Mouse (Mus musculus): ENCODE data around the gene Ntpcr. TPM values are rescaled to one million over a fixed set of nuclear protein-coding genes. Genes with fewer than 3 reads are reported as not detected.

Gene Ntpcr
- polyA plus RNA-seq, 1 experiment from 2014 or later = 32.2 TPM

- DNase-seq (ENCODE audit: low spot score) = no peak
Observed at GRCm38 (mm10) chr8:125773281-125773803, 43.6 kb downstream of the Ntpcr start.

DNA sequence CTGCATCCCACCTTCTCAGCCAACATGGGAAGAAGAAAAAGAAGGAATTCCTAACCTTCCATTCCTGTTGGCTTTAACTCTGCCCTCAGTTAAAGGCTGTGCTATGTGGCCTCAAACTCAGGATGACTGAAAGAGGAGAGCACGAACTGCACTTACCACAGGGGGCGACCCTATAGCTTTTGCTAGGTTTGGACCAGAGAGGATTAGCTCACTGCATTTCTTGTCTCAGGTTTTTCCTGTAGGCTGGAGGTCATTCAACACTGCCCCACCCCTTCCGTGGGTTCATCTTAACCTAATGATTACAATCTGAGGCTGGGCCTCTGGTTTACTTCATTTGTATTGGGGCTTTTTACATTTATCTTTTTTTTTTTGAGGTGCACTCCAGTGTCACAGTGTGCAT, 45.3 kb downstream of the Ntpcr start:
- DNase-seq (ENCODE audit: low spot score) = no peak

DNA sequence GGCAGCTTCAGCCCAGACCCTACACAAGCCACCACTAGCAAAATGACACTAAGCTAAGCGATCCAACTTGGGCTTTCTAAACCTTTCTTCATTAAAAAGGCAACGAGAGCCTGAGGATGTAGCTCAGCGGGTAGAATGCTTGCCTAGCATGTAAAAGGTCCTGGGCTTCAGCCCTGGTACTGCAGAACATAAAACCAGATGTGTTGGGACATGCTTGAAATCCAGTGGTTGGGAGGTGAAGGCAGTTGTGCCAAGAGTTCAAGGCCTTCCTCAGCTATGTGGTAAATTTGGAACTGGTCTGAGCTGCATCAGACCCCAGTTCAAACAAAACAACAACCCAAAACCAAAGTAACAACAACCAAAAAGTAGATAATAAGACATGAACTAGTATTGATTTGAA, 46.6 kb downstream of the Ntpcr start:
- DNase-seq (ENCODE audit: low spot score) = no peak

DNA sequence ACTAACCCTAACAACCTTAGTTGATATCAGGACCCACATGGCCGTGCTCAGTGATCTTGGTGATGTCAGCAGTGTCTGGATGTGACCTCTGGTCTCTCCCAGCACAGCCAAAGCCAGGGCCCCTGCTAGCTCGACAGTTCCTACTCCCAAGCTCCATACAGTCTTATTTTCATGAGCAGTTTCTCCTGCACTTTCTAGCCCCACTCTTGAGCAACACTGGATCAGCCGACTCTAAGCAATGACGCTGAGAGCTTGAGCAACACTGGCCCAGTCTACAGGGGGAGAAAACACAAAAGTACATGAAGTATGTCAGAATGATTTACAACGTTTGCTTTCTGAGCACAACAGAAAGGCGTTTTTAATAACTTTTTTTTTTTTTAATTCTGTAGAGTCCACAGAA, 47.0 kb downstream of the Ntpcr start:
- no peak for DNase-seq (ENCODE audit: low spot score)

- no peak for DNase-seq (ENCODE audit: low spot score)
Observed at GRCm38 (mm10) chr8:125777478-125778164, 47.9 kb downstream of the Ntpcr start.

GRCm38 (mm10) chr8:125778919-125779318, 49.2 kb downstream of the Ntpcr start:
- no peak for DNase-seq (ENCODE audit: low spot score)

GRCm38 (mm10) chr8:125779656-125780055, 49.9 kb downstream of the Ntpcr start:
- no peak for DNase-seq (ENCODE audit: low spot score)

DNA sequence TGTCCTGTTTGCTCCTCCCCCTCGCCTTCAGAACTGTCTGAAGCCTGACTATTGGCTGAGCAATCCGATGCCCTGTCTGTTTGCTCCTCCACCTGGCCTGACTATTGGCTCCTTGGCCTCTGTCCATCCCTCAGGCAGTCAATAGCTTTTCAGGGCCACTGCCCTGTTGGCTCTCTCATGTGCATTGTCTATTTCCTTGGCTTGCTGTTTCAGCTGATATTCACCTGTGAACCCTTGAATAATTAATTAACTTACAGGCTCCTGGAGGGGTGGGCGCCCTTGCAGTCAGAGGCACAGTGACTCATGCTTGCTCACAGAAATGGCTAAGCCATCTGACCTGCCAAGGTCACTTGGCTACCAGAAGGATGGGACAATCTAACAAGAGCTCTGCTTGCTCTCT, 52.4 kb downstream of the Ntpcr start:
- no peak for DNase-seq (ENCODE audit: low spot score)

- DNase-seq (ENCODE audit: low spot score) = no peak
Observed at GRCm38 (mm10) chr8:125786886-125787285, 57.1 kb downstream of the Ntpcr start.

DNA sequence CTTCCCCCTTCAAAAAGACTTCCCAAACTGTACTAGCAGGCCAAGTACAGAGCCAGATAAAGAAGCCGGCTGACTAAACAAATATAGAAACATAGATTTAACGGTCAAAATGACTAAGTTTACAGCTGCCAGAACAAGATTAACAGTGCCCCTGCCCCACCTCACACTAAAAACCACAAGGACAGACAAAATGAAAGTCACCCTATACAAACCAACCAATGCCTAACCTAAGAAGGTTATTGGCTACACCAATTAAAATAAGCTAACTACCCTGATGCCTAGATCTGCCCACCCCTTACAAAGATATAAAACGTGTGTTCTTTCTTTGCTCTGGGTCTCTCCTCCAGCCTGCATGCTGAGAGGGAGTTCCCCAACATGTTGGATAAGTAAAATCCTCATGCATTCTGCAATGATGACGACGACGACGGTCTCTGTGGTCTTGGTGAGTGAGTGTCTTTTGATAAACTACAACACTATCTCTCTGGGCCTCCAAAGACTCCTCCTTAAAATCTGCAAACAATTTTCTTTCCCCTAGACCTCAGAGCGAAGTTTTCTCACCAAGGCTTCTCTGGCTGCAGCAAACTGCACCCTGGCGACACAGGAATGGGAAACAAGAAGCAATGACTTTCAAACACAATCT, 63.2 kb downstream of the Ntpcr start:
- no peak for DNase-seq (ENCODE audit: low spot score)

GRCm38 (mm10) chr8:125795341-125795740, 65.6 kb downstream of the Ntpcr start:
- no peak for DNase-seq (ENCODE audit: low spot score)

DNA sequence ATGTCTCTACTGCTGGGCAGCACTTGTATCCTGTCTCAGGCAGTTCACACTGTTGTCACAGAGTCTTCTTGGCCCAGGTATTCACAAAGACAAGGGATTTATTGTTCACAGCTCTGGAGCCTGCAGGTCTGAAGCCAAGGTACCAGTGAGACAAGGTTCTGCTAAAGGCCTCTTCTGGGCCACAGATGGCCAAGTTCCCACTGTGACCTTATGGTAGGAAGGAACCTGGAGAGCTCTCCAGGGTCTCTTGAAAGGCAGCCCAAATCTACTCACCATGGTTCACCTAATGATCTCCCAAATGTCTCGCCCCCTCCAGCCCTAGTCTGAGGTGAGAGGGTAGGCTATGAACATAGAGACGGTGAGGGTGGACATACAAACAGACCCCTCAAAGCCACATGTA, 67.2 kb downstream of the Ntpcr start:
- no peak for DNase-seq (ENCODE audit: low spot score)

Other genes with a start within 250 kb of the Ntpcr start
- gene Sipa1l2, start 160.2 kb upstream of the Ntpcr start, polyA plus RNA-seq (2015; fragmentation: Nextera tagmentation; extraction: Ambion mirVana) = 3.0 and 3.4 TPM in 2 replicates
- gene Map10, start 60.1 kb upstream of the Ntpcr start, polyA plus RNA-seq (2015; fragmentation: Nextera tagmentation; extraction: Ambion mirVana) = 2.5 and 3.5 TPM in 2 replicates
- gene Pcnx2, start 168.4 kb downstream of the Ntpcr start, polyA plus RNA-seq (2015; fragmentation: Nextera tagmentation; extraction: Ambion mirVana) = 0.03 and 0.07 TPM in 2 replicates
- 0.03 TPM in 1 of 2 replicates, not detected in the other for gene Map3k21, start 180.5 kb downstream of the Ntpcr start, polyA plus RNA-seq (2015; fragmentation: Nextera tagmentation; extraction: Ambion mirVana)